Mouse (Mus musculus) hindbrain, embryonic 15.5 days (tissue): Measurements from ENCODE around the gene Zp2. TPM values are rescaled to one million over a fixed set of nuclear protein-coding genes. Genes with fewer than 3 reads are reported as not detected.

Experiments
- ATAC-seq: fragments of 200-750 bp; cut with Nextera tagmentation; 2 replicates; pipeline ENCODE4 v1.8.0; 2017; ENCODE audit warnings: low read depth, moderate number of reproducible peaks, moderate TSS enrichment; ENCODE audit not compliant: low FRiP score
- H3K27ac ChIP-seq: fragments of 300-500 bp; sonication (generic); replicated peaks from 2 replicates; pipeline ENCODE4 v1.5.1; 2015; ENCODE audit warnings: mild to moderate bottlenecking, inconsistent platforms
- H3K27me3 ChIP-seq: fragments of 300-500 bp; sonication (generic); 2 replicates; pipeline ENCODE4 v1.6.1; 2015; ENCODE audit warnings: control low read depth, inconsistent platforms
- H3K36me3 ChIP-seq: fragments of 300-500 bp; sonication (generic); 2 replicates; pipeline ENCODE4 v1.6.1; 2015; ENCODE audit warnings: control low read depth, inconsistent platforms
- H3K4me1 ChIP-seq: fragments of 300-500 bp; sonication (generic); replicated peaks from 2 replicates; pipeline ENCODE4 v1.6.1; 2015; ENCODE audit warnings: control low read depth, inconsistent platforms
- H3K4me2 ChIP-seq: fragments of 300-500 bp; sonication (generic); 2 replicates; pipeline ENCODE4 v1.6.1; 2015; ENCODE audit warnings: moderate library complexity, mild to moderate bottlenecking, inconsistent platforms
- H3K4me3 ChIP-seq: fragments of 300-500 bp; sonication (generic); 2 replicates; pipeline ENCODE4 v1.5.1; 2015; ENCODE audit warnings: mild to moderate bottlenecking, inconsistent platforms
- H3K9ac ChIP-seq: fragments of 300-500 bp; sonication (generic); 2 replicates; pipeline ENCODE4 v1.6.1; 2015; ENCODE audit warnings: inconsistent platforms
- H3K9me3 ChIP-seq: fragments of 300-500 bp; sonication (generic); 2 replicates; pipeline ENCODE4 v1.6.1; 2016; ENCODE audit warnings: control low read depth, inconsistent platforms
- WGBS: fragments of 180-500 bp; shearing (Covaris S2); methylation state at CpG from one replicate; pipeline ENCODE4 v1.1.7; 2015; 5-methylcytosine and 5-hydroxymethylcytosine counted together
- polyA plus RNA-seq: library from polyadenylated mRNA; unstranded; fragments of >200 nt; fragmentation: Nextera tagmentation; extraction: Ambion mirVana; gene quantifications from 2 replicates; pipeline ENCODE4 v1.2.1, GENCODE M21; 2015

The Zp2 gene
- polyA plus RNA-seq, 1 experiment from 2014 or later, result not detected

DNA sequence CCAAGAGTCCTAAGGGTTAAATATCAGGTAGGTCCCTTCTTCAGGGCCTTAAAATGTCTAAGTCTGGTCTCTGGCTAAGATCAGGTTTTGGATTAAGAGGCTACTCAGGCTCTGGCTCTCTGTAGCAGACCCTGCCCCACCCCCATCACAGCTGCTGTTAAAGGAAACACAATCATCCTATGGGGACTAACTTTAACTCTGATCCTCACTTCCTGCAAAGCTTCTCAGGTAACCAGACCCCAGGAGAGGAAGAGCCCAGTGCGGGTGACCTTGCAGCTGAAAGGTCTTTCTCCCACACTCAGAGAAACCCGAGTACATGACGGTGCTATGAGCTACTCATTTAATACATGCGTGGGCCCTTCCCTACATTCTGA, 17.4 kb downstream of the Zp2 start:
- WGBS, result 54% methylated on average over 4 of the region's 4 CpGs
- H3K4me2 ChIP-seq, result no peak overlapping the region

DNA sequence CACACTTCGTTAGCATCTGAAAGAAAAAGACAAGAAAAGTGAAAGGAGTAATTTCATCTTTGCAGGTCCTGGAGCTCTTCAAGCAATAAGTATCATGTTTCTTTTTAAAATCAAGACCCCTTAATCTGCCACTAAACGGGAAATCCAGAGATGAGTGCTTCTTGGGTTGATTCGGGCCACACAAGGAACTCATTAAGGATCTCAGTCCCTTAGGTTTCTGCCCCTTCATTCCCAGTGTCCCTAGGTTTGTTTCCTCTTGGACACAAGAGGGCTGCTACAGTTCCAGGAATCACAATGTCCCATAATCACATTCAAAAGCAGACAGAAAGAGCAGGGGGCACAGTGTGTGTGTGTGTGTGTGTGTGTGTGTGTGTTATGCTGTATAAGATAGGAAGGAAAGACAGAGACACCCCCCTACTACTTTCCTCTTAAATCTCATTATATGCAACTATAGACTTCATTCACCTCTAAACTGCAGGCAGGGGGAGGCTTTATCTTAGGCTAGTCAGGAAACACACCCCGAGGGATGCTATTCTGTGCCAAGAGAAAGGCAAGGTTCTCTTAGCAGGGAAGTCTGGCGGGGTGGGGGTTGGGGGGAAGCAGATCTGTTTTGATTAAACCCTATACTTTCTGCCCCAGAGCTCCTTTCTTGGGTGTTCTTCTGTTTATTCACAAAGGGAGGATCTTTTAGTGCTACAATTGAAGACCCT, 18.0 kb downstream of the Zp2 start:
- ATAC-seq, result no peak
- no peaks in the 10 kb centered on the region for H3K4me1 ChIP-seq
- WGBS, result 39% methylated on average over 5 of the region's 5 CpGs
- H3K9me3 ChIP-seq, result no peaks in the 10 kb centered on the region
- no peak overlapping the region for H3K27ac ChIP-seq
- H3K27me3 ChIP-seq, result no peaks in the 10 kb centered on the region
- no peaks in the 10 kb centered on the region for H3K36me3 ChIP-seq
- no peak overlapping the region for H3K9ac ChIP-seq
- H3K4me3 ChIP-seq, result no peak overlapping the region
- H3K4me2 ChIP-seq, result no peak overlapping the region

More for the DNA sequence above, 17.4 kb downstream of the Zp2 start:
- no peaks in the 10 kb centered on the region for H3K36me3 ChIP-seq
- no peak for ATAC-seq
- no peak overlapping the region for H3K9ac ChIP-seq
- H3K27ac ChIP-seq, result no peak overlapping the region
- no peak overlapping the region for H3K4me3 ChIP-seq
- no peaks in the 10 kb centered on the region for H3K4me1 ChIP-seq
- H3K9me3 ChIP-seq, result no peaks in the 10 kb centered on the region
- H3K27me3 ChIP-seq, result no peaks in the 10 kb centered on the region

DNA sequence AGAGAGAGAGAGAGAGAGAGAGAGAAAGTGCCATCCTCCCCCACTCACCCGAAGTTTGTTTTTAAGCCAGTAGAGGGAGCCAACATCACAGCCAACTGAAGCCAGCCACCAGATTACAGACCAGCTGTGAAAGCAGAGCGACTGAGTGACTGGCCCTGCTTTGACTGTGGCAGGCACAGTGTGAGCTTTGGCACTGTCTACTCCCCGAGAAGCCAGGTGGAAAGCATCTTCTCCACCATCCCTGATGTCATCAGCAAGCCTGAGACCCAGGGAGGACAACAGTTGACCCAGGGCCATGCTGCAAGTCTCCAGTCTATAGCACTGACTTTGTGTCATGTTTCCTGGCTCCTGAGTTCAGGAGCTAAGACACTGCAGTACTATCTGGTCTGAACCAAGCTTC, 20.2 kb downstream of the Zp2 start:
- H3K4me1 ChIP-seq, result no peaks in the 10 kb centered on the region
- no peak overlapping the region for H3K4me2 ChIP-seq
- ATAC-seq, result peak; percentile 91
- H3K9me3 ChIP-seq, result no peaks in the 10 kb centered on the region
- no peaks in the 10 kb centered on the region for H3K27me3 ChIP-seq
- 2% methylated on average over 3 of the region's 3 CpGs for WGBS
- H3K4me3 ChIP-seq, result no peak overlapping the region
- no peak overlapping the region for H3K9ac ChIP-seq
- H3K27ac ChIP-seq, result no peak overlapping the region
- no peaks in the 10 kb centered on the region for H3K36me3 ChIP-seq

DNA sequence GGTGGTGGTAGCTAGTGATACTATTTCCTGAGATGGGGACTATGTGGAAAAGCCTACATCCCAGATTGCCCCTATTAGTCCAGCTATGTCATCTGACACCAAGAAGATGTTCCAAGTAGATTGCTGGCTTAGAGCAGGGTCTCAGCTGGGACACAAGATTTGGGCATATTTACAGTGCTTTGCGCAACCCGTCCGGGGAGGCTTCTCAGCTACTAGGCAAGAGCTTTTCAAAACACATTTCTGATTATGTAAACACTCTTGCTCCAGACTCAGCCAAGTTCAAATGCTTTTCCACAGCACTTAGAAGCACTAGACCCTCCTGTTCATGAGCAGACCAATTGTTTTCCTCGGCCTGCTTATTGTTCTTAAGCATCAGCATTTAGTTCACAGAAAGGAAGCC, 21.3 kb downstream of the Zp2 start:
- Histone ChIP-seq H3K4me1 (no peaks in the 10 kb centered on the region), H3K27me3 (no peaks in the 10 kb centered on the region), H3K9me3 (no peaks in the 10 kb centered on the region), H3K36me3 (no peaks in the 10 kb centered on the region), H3K4me3 (no peak overlapping the region), H3K27ac (no peak overlapping the region), H3K4me2 (no peak overlapping the region), H3K9ac (no peak overlapping the region)
- WGBS, result 85% methylated on average over 4 of the region's 4 CpGs
- no peak for ATAC-seq

DNA sequence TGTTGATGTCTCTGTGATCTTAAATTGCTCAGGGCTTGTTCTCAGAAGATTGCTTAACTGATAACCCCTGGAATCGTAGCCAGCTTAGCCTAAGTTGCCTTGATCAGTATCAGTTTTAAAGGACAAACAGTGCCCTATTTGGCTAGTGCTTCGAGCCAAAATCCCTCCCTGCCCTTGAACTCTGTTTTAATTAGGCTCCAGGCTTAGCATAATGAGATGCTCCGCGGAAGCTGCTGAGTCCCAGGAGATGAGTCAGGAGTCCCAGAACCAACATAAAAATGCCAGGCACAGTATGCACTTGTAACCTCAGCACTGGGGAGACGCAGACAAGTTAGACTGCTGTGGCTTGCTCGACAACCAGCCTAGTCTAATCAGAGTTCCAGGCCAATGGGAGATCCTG, 27.6 kb downstream of the Zp2 start:
- 30% methylated on average over 6 of the region's 6 CpGs for WGBS

DNA sequence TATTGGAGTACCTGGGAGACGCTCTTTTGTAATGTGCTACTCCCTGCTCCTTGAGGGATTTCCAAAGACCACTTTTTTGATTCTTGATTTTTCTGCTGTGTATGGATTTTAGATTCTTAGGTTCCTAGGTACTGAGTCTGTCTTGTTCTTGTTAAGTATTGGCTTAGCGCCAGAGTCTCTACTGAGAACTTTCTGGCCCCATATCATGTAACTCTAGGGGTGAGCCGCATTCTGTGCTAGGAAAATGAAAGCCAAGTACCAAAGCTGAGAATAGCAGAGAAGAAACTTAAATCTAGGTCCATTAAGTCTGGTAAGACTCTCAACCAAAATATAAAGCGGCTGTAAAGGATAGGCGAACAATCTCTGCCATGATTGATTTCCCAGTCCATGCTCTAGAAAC, 28.1 kb downstream of the Zp2 start:
- Histone ChIP-seq H3K9ac (no peak overlapping the region), H3K36me3 (no peaks in the 10 kb centered on the region), H3K9me3 (no peaks in the 10 kb centered on the region), H3K4me3 (no peak overlapping the region), H3K4me2 (no peak overlapping the region), H3K27ac (no peak overlapping the region), H3K4me1 (0 out of 2 replicates have a peak, but pooled peaks cover 4% of the 10 kb centered on the region), H3K27me3 (no peaks in the 10 kb centered on the region)
- ATAC-seq, result no peak
- 89% methylated on average over 5 of the region's 5 CpGs for WGBS

More for the DNA sequence above, 27.6 kb downstream of the Zp2 start:
- 0 out of 2 replicates have a peak, but pooled peaks cover 4% of the 10 kb centered on the region for H3K4me1 ChIP-seq
- H3K36me3 ChIP-seq, result no peaks in the 10 kb centered on the region
- H3K4me2 ChIP-seq, result no peak overlapping the region
- ATAC-seq, result no peak
- no peak overlapping the region for H3K4me3 ChIP-seq
- H3K27me3 ChIP-seq, result no peaks in the 10 kb centered on the region
- no peak overlapping the region for H3K9ac ChIP-seq
- no peak overlapping the region for H3K27ac ChIP-seq
- H3K9me3 ChIP-seq, result no peaks in the 10 kb centered on the region

DNA sequence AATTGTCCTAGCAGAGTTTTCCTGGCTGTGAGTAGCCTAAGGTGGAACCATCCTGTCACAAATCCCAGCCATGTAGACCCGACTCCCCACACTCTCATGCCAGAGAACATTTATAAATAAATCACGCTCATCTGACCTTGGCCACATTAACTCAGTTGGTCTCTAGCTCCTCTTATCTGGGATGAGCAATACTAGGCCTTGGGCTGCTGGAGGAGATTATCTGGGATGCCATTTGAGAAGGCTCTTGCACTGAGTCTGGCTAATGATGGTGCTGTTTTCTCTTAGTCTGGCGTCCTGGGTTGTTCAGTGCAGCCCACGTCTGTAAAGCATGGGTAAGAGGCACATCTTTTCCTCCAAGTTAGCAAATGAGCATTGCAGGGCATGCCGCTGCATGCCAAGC, 35.4 kb downstream of the Zp2 start:
- ATAC-seq, result no peak

DNA sequence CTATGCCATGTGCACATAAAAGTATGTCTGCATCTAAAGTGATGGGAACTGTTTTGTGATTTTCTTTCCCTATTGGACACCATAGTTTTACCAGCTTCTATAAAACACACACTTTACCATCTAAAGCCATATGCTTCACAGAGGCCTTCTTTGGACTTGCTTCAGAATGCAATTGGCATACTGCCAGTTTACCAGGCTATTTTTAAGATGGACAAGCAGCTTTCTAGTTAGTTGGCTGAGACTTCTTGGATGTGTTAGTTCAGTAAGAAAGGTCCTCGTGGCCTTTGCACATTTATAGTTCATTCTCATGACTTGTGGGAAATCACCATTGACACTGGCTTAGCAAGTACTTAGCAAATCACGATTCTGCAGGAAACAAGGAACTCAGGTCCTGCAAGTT, 38.7 kb downstream of the Zp2 start:
- no peak overlapping the region for H3K4me2 ChIP-seq
- no peaks in the 10 kb centered on the region for H3K27me3 ChIP-seq
- no peaks in the 10 kb centered on the region for H3K36me3 ChIP-seq
- no peak overlapping the region for H3K4me3 ChIP-seq
- peaks cover 10% of the 10 kb centered on the region for H3K4me1 ChIP-seq
- no peak for ATAC-seq
- H3K27ac ChIP-seq, result no peak overlapping the region
- 58% methylated on average over 2 of the region's 2 CpGs for WGBS
- no peak overlapping the region for H3K9ac ChIP-seq
- no peaks in the 10 kb centered on the region for H3K9me3 ChIP-seq

More for the DNA sequence above, 35.4 kb downstream of the Zp2 start:
- H3K27ac ChIP-seq, result no peak overlapping the region
- H3K4me2 ChIP-seq, result no peak overlapping the region
- H3K4me3 ChIP-seq, result no peak overlapping the region
- no peaks in the 10 kb centered on the region for H3K27me3 ChIP-seq
- WGBS, result 93% methylated on average over 5 of the region's 5 CpGs
- no peaks in the 10 kb centered on the region for H3K36me3 ChIP-seq
- H3K4me1 ChIP-seq, result no peaks in the 10 kb centered on the region
- no peak overlapping the region for H3K9ac ChIP-seq
- H3K9me3 ChIP-seq, result no peaks in the 10 kb centered on the region

DNA sequence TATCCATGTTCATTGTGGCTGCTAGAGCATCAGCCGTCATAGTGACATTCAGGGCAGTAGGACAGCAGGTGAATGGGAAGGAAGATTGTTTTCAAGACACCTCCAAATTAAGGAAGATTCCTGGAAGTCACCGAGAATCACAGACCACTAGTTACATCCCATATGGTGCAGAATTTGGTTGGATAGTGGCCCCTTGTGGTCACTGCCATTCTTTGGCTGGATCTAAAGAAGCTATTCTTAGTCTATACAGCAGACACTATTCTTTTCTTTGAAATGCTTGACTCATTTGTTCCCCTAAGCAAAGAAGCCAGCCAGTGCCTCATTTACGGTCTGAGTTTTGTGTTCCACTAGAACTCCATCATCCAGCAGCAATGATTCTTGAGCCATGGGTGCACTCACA, 40.1 kb downstream of the Zp2 start:
- WGBS, result 45% methylated on average over 3 of the region's 3 CpGs
- Histone ChIP-seq H3K36me3 (no peaks in the 10 kb centered on the region), H3K4me3 (no peak overlapping the region), H3K9ac (no peak overlapping the region), H3K4me2 (no peak overlapping the region), H3K4me1 (peaks cover 10% of the 10 kb centered on the region), H3K9me3 (no peaks in the 10 kb centered on the region), H3K27ac (no peak overlapping the region), H3K27me3 (no peaks in the 10 kb centered on the region)
- no peak for ATAC-seq

DNA sequence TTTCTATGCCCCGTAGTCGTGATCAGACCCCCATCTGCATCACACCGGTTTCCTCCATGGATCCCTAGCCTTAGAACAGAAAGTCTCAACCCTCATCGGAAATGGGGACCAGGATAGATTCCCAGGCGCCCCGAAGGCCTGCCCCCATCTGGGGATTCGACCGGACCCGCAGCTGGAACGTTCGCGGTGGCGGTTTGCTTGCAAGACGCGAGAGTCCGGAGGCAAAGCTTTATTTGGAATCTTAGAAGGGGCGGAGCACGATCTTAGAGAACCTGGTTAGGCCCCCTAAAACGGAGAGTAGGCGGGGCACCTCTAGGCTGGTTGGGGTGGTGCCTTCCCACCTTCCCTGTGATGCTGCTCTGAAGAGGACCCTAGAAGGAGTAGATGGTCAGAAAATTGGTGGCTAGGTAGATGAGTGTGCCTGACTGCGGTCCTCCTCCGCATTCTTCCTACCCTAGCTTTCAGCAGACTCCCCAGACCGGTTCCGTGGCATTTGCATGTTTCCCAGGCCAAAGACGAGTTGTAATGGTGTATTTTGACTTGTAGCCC, 42.0 kb downstream of the Zp2 start:
- H3K9me3 ChIP-seq, result no peaks in the 10 kb centered on the region
- peak overlapping the region; percentile 60 for H3K4me3 ChIP-seq
- H3K27me3 ChIP-seq, result no peaks in the 10 kb centered on the region
- H3K4me1 ChIP-seq, result peaks cover 10% of the 10 kb centered on the region
- peak overlapping the region; percentile 87 for H3K4me2 ChIP-seq
- H3K36me3 ChIP-seq, result no peaks in the 10 kb centered on the region
- no peak overlapping the region for H3K27ac ChIP-seq
- 4% methylated on average over 25 of the region's 25 CpGs for WGBS
- H3K9ac ChIP-seq, result peak overlapping the region; percentile 51; the same call in 1 of the 2 replicates
- peak; percentile 20; the same call in 1 of the 2 replicates for ATAC-seq

DNA sequence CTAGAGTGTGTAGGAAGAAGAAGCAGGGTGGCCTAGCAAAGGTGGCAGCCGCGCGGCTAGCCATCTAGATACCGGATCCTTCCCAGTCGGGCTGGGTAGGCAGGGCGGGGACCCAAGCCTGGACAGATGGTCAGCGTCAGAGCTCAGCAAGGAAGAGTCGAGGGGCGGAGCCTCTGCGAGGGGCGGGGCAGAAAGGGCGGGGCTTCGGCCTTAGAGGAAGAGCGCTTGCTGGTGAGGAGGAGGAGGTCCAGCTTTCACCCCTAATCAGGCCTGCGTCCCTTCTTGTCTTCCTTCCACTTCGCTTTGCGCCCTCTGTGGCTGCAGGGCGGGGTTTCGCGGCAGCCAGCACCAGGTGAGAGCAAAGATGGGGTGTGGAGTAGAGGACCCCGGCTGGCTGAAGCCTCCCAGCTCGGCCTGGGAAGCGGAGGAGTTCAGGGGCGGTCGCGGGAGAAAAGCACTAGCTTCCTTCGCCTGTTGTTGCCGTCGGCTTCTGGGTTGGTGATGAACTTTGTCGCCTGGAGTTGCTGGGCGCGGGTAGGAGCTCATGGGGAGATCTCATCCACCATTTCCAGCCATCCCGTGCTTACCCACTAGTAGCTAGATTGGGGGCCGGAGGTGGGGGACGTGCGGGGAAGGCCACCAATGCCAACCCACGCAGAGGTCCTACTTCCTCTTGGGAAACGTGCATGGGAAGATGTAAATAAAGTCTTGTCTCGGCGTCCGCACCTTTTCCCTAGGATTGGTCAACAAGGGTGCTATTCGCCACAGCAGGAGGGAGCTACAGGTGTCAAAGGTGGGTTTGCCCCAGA, 42.7 kb downstream of the Zp2 start, which contains the start of gene Tmem159:
Gene Tmem159 (plus strand): TSS at position 190 of the 809 bp plus-strand sequence.
- H3K36me3 ChIP-seq, result no peaks in the 10 kb centered on the region
- no peak within 1 kb of the TSS for H3K27ac ChIP-seq
- H3K9me3 ChIP-seq, result no peaks in the 10 kb centered on the region
- ATAC-seq, result peak; percentile 88
- peak within 1 kb of the TSS; percentile 60 for H3K4me3 ChIP-seq
- under 1% methylated on average over 42 of the region's 42 CpGs for WGBS
- H3K4me1 ChIP-seq, result peaks cover 10% of the 10 kb centered on the region
- peak within 1 kb of the TSS; percentile 51 for H3K9ac ChIP-seq
- no peaks in the 10 kb centered on the region for H3K27me3 ChIP-seq
- peak within 1 kb of the TSS; percentile 87 for H3K4me2 ChIP-seq

DNA sequence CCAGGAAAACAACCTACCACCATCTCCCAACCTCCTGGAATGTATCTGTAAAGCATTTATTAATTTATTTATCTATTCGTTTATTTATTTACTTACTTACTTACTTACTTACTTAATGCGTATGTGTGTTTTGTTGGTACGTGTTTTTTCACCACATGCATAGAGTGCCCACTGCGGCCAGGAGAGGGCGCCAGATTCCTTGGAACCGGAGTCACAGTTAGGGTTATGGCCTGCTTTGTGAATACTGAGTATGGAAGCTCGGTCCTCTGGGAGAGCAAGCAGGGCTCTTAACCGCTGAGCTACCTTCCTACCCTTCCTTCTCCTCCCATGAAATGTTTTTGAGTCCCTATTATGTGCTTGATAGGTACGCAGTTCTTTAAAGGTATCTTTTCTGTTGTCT, 46.7 kb downstream of the Zp2 start:
- Histone ChIP-seq H3K36me3 (no peaks in the 10 kb centered on the region), H3K27ac (no peak overlapping the region), H3K4me2 (no peak overlapping the region), H3K27me3 (no peaks in the 10 kb centered on the region), H3K9me3 (no peaks in the 10 kb centered on the region), H3K4me3 (no peak overlapping the region), H3K4me1 (peaks cover 8% of the 10 kb centered on the region), H3K9ac (no peak overlapping the region)
- no peak for ATAC-seq
- WGBS, result 22% methylated on average over 9 of the region's 9 CpGs
